Mouse (Mus musculus): ENCODE measurements around the gene Baz1b. TPM values are rescaled to one million over a fixed set of nuclear protein-coding genes. Genes with fewer than 3 reads are reported as not detected.
"Not testable (repeated sequence)": the region's sequence is repeated elsewhere in the genome, so short reads cannot be mapped to it uniquely, and the experiment has no call there.

The Baz1b gene
- polyA plus RNA-seq, 1 experiment from 2014 or later: 28.5 TPM

GRCm38 (mm10) chr5:135208197-135208596 is 21.1 kb downstream of the Baz1b start:
- H3K27ac ChIP-seq (ENCODE audit: low read length): no peak overlapping the region
- H3K36me3 ChIP-seq (ENCODE audit: control insufficient read depth, insufficient read depth, low read length): peaks cover 53% of the 10 kb centered on the region
- H3K4me3 ChIP-seq (replicated peaks; ENCODE audit: low read length): no peak overlapping the region
- H3K4me1 ChIP-seq (ENCODE audit: control insufficient read depth, insufficient read depth, low read length): no peaks in the 10 kb centered on the region
- no peak for ATAC-seq (ENCODE audit: insufficient read depth, low FRiP score)
- H3K9me3 ChIP-seq (replicated peaks; ENCODE audit: control insufficient read depth, low read length): no peaks in the 10 kb centered on the region
- H3K27me3 ChIP-seq (ENCODE audit: control insufficient read depth, insufficient read depth, low read length): no peaks in the 10 kb centered on the region
- no peak overlapping the region for H3K9ac ChIP-seq (ENCODE audit: low read length)
- H3K4me2 ChIP-seq (ENCODE audit: low read depth, low read length): no peak overlapping the region
- WGBS: 86% methylated on average over 1 of the region's 1 CpGs

DNA sequence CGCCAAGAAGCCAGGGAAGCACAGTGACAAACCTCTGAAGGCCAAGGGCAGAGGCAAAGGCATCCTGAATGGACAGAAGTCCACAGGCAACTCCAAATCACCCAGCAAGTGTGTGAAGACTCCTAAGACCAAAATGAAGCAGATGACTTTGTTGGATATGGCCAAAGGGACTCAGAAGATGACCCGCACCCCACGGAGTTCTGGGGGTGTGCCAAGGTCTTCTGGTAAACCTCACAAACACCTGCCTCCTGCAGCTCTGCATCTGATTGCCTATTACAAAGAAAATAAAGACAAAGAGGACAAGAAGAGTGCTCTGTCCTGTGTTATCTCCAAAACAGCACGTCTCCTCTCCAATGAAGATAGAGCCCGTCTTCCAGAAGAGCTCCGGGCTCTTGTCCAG is 29.8 kb downstream of the Baz1b start:
- Histone ChIP-seq H3K27me3 (ENCODE audit: control insufficient read depth, insufficient read depth, low read length) (no peaks in the 10 kb centered on the region), H3K36me3 (ENCODE audit: control insufficient read depth, insufficient read depth, low read length) (peaks cover 35% of the 10 kb centered on the region), H3K4me2 (ENCODE audit: low read depth, low read length) (no peak overlapping the region), H3K4me1 (ENCODE audit: control insufficient read depth, insufficient read depth, low read length) (no peaks in the 10 kb centered on the region), H3K4me3 (replicated peaks; ENCODE audit: low read length) (no peak overlapping the region), H3K27ac (ENCODE audit: low read length) (no peak overlapping the region), H3K9ac (ENCODE audit: low read length) (no peak overlapping the region), H3K9me3 (replicated peaks; ENCODE audit: control insufficient read depth, low read length) (no peaks in the 10 kb centered on the region)
- WGBS: 89% methylated on average over 6 of the region's 6 CpGs
- no peak for ATAC-seq (ENCODE audit: insufficient read depth, low FRiP score)

DNA sequence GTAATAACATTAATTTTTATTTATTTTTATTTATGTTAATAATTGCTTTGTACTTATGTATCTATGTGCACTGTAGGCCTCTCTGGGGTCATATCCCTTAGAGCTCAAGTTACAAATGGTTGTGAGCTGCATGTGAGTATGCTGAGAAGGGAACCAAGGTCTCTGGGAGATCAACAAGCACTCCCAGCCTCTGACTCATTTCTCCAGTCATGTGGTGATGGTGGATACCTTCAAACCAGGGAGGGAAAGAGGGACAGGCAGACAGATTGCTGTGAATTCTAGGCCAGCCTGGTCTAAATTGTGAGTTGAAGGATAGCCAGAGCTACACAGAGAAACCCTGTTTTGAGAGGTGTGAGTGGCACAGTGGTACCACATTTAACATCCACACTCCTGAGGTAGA is 33.9 kb downstream of the Baz1b start:
- Histone ChIP-seq H3K9me3 (replicated peaks; ENCODE audit: control insufficient read depth, low read length) (no peaks in the 10 kb centered on the region), H3K9ac (ENCODE audit: low read length) (no peak overlapping the region), H3K4me2 (ENCODE audit: low read depth, low read length) (no peak overlapping the region), H3K4me1 (ENCODE audit: control insufficient read depth, insufficient read depth, low read length) (no peaks in the 10 kb centered on the region), H3K36me3 (ENCODE audit: control insufficient read depth, insufficient read depth, low read length) (peaks cover 43% of the 10 kb centered on the region), H3K27me3 (ENCODE audit: control insufficient read depth, insufficient read depth, low read length) (no peaks in the 10 kb centered on the region), H3K27ac (ENCODE audit: low read length) (no peak overlapping the region), H3K4me3 (replicated peaks; ENCODE audit: low read length) (no peak overlapping the region)
- no peak for ATAC-seq (ENCODE audit: insufficient read depth, low FRiP score)

GRCm38 (mm10) chr5:135222066-135222465 is 35.0 kb downstream of the Baz1b start:
- no peak overlapping the region for H3K9ac ChIP-seq (ENCODE audit: low read length)
- no peaks in the 10 kb centered on the region for H3K9me3 ChIP-seq (replicated peaks; ENCODE audit: control insufficient read depth, low read length)
- 92% methylated on average over 7 of the region's 7 CpGs for WGBS
- ATAC-seq (ENCODE audit: insufficient read depth, low FRiP score): no peak
- no peak overlapping the region for H3K4me2 ChIP-seq (ENCODE audit: low read depth, low read length)
- H3K27ac ChIP-seq (ENCODE audit: low read length): no peak overlapping the region
- H3K4me1 ChIP-seq (ENCODE audit: control insufficient read depth, insufficient read depth, low read length): no peaks in the 10 kb centered on the region
- H3K36me3 ChIP-seq (ENCODE audit: control insufficient read depth, insufficient read depth, low read length): peaks cover 40% of the 10 kb centered on the region
- no peaks in the 10 kb centered on the region for H3K27me3 ChIP-seq (ENCODE audit: control insufficient read depth, insufficient read depth, low read length)
- H3K4me3 ChIP-seq (replicated peaks; ENCODE audit: low read length): no peak overlapping the region

GRCm38 (mm10) chr5:135224169-135224568 is 37.1 kb downstream of the Baz1b start:
- ATAC-seq (ENCODE audit: insufficient read depth, low FRiP score): no peak
- H3K4me1 ChIP-seq (ENCODE audit: control insufficient read depth, insufficient read depth, low read length): no peaks in the 10 kb centered on the region
- no peak overlapping the region for H3K27ac ChIP-seq (ENCODE audit: low read length)
- WGBS: 92% methylated on average over 3 of the region's 3 CpGs
- no peak overlapping the region for H3K9ac ChIP-seq (ENCODE audit: low read length)
- no peaks in the 10 kb centered on the region for H3K9me3 ChIP-seq (replicated peaks; ENCODE audit: control insufficient read depth, low read length)
- no peaks in the 10 kb centered on the region for H3K27me3 ChIP-seq (ENCODE audit: control insufficient read depth, insufficient read depth, low read length)
- H3K4me2 ChIP-seq (ENCODE audit: low read depth, low read length): no peak overlapping the region
- no peak overlapping the region for H3K4me3 ChIP-seq (replicated peaks; ENCODE audit: low read length)
- H3K36me3 ChIP-seq (ENCODE audit: control insufficient read depth, insufficient read depth, low read length): peaks cover 30% of the 10 kb centered on the region

DNA sequence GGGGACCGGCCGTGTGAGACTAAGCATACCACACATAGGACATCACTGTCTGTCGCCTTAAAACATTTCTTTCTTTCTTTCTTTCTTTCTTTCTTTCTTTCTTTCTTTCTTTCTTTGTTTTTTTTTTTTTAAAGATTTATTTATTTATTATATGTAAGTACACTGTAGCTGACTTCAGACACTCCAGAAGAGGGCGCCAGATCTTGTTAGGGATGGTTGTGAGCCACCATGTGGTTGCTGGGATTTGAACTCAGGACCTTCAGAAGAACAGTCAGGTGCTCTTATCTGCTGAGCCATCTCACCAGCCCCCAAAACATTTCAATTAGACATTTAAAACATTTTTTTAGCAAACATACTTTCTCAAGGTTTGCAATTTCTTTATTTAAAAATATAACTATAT is 38.8 kb downstream of the Baz1b start:
- not testable (repeated sequence) for ATAC-seq (ENCODE audit: insufficient read depth, low FRiP score); H3K4me2 ChIP-seq (ENCODE audit: low read depth, low read length); H3K9me3 ChIP-seq (replicated peaks; ENCODE audit: control insufficient read depth, low read length); H3K27me3 ChIP-seq (ENCODE audit: control insufficient read depth, insufficient read depth, low read length); H3K9ac ChIP-seq (ENCODE audit: low read length); H3K4me1 ChIP-seq (ENCODE audit: control insufficient read depth, insufficient read depth, low read length); H3K27ac ChIP-seq (ENCODE audit: low read length); H3K4me3 ChIP-seq (replicated peaks; ENCODE audit: low read length)
- peaks cover 25% of the 10 kb centered on the region for H3K36me3 ChIP-seq (ENCODE audit: control insufficient read depth, insufficient read depth, low read length)
- WGBS: 91% methylated on average over 4 of the region's 4 CpGs

GRCm38 (mm10) chr5:135230186-135230585 is 43.1 kb downstream of the Baz1b start:
- H3K4me1 ChIP-seq (ENCODE audit: control insufficient read depth, insufficient read depth, low read length): no peaks in the 10 kb centered on the region
- H3K36me3 ChIP-seq (ENCODE audit: control insufficient read depth, insufficient read depth, low read length): peaks cover 21% of the 10 kb centered on the region
- H3K27me3 ChIP-seq (ENCODE audit: control insufficient read depth, insufficient read depth, low read length): no peaks in the 10 kb centered on the region
- 82% methylated on average over 4 of the region's 4 CpGs for WGBS
- no peak overlapping the region for H3K27ac ChIP-seq (ENCODE audit: low read length)
- no peak overlapping the region for H3K9ac ChIP-seq (ENCODE audit: low read length)
- ATAC-seq (ENCODE audit: insufficient read depth, low FRiP score): no peak
- H3K4me2 ChIP-seq (ENCODE audit: low read depth, low read length): no peak overlapping the region
- H3K4me3 ChIP-seq (replicated peaks; ENCODE audit: low read length): no peak overlapping the region
- H3K9me3 ChIP-seq (replicated peaks; ENCODE audit: control insufficient read depth, low read length): no peaks in the 10 kb centered on the region

GRCm38 (mm10) chr5:135233166-135233920 is 46.3 kb downstream of the Baz1b start:
- Histone ChIP-seq H3K9ac (ENCODE audit: low read length) (no peak overlapping the region), H3K4me2 (ENCODE audit: low read depth, low read length) (no peak overlapping the region), H3K36me3 (ENCODE audit: control insufficient read depth, insufficient read depth, low read length) (peaks cover 22% of the 10 kb centered on the region), H3K27me3 (ENCODE audit: control insufficient read depth, insufficient read depth, low read length) (no peaks in the 10 kb centered on the region), H3K27ac (ENCODE audit: low read length) (no peak overlapping the region), H3K9me3 (replicated peaks; ENCODE audit: control insufficient read depth, low read length) (no peaks in the 10 kb centered on the region), H3K4me3 (replicated peaks; ENCODE audit: low read length) (no peak overlapping the region), H3K4me1 (ENCODE audit: control insufficient read depth, insufficient read depth, low read length) (no peaks in the 10 kb centered on the region)
- ATAC-seq (ENCODE audit: insufficient read depth, low FRiP score): no peak
- 83% methylated on average over 8 of the region's 8 CpGs for WGBS

GRCm38 (mm10) chr5:135236571-135236970 is 49.5 kb downstream of the Baz1b start:
- no peak overlapping the region for H3K4me3 ChIP-seq (replicated peaks; ENCODE audit: low read length)
- 44% methylated on average over 2 of the region's 2 CpGs for WGBS
- no peaks in the 10 kb centered on the region for H3K27me3 ChIP-seq (ENCODE audit: control insufficient read depth, insufficient read depth, low read length)
- H3K27ac ChIP-seq (ENCODE audit: low read length): no peak overlapping the region
- no peaks in the 10 kb centered on the region for H3K4me1 ChIP-seq (ENCODE audit: control insufficient read depth, insufficient read depth, low read length)
- peaks cover 27% of the 10 kb centered on the region for H3K36me3 ChIP-seq (ENCODE audit: control insufficient read depth, insufficient read depth, low read length)
- ATAC-seq (ENCODE audit: insufficient read depth, low FRiP score): no peak
- H3K9ac ChIP-seq (ENCODE audit: low read length): no peak overlapping the region
- no peaks in the 10 kb centered on the region for H3K9me3 ChIP-seq (replicated peaks; ENCODE audit: control insufficient read depth, low read length)
- no peak overlapping the region for H3K4me2 ChIP-seq (ENCODE audit: low read depth, low read length)

All from stomach, embryonic 16.5 days (tissue).